Mouse (Mus musculus) E14TG2a.4 (cell line): ENCODE measurements at regions not wholly inside any gene's neighbourhood (a gene's known extent, or its start where the extent isn't known, plus 50 kb on each side); places are given as distances from the start of the nearest gene placed in this dataset.

Experiments used
- CTCF ChIP-seq: conservative IDR thresholded peaks from 2 replicates; pipeline ENCODE4 v1.5.1; 2014; ENCODE audit warnings: low read length
- POU5F1 ChIP-seq: IDR thresholded peaks from 2 replicates; pipeline ENCODE4 v1.6.1; 2014; ENCODE audit warnings: low read length, borderline replicate concordance

DNA sequence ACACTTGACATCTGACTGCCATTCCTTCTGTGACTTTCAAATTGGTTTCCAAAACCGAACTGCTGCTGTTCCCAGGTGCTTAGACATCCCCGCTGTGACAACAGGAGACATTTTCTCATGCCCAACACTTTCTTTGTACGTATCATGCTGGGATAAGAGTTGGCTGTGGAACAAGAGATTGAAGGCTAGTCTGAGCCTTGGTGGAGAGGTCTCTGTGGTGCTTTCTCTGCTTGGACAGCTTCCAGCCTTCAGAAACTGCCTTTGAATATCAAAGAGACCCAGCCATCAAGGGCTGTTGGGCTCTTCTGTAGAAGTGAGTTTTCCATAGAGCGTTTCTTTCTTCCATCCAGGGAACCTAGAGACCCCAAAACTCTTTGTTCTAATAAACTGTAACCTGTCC lies 144.8 kb upstream of the Tmtc1 start:
- no peak for TF ChIP-seq CTCF
- TF ChIP-seq POU5F1, result no peak
